Mouse (Mus musculus): ENCODE measurements at regions not wholly inside any gene's neighbourhood (a gene's known extent, or its start where the extent isn't known, plus 50 kb on each side); places are given as distances from the start of the nearest gene placed in this dataset.
"Not testable (repeated sequence)": the region's sequence is repeated elsewhere in the genome, so short reads cannot be mapped to it uniquely, and the experiment has no call there.

DNA sequence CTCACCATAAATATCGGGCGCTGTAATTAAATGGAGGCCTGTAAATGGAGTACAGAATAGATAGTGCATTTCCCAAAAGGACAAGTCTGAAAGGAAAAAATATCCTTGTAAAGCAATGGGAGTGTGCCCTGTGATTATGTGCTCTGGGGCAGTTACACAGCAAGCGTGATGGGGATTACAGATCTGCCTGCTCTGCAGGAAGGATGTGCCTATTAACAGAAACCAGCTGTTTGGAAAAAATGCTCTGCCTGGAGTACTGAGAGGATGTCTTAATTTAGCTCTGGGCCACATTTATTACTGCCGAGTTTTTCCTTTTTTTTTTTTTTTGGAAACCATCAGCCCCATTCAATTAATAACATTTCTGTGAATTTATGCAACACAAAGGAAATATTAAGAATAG is 344.9 kb upstream of the Tpk1 start:
- WGBS: 67% methylated on average over 4 of the region's 4 CpGs
- Histone ChIP-seq H3K4me2 (no peak overlapping the region), H3K9me3 (no peaks in the 10 kb centered on the region), H3K9ac (no peak overlapping the region), H3K4me3 (no peak overlapping the region), H3K4me1 (replicated peaks) (no peaks in the 10 kb centered on the region), H3K27me3 (no peaks in the 10 kb centered on the region), H3K36me3 (no peaks in the 10 kb centered on the region), H3K27ac (no peak overlapping the region)
- ATAC-seq (ENCODE audit: low FRiP score): 0 out of 2 replicates have a peak, but pooled peaks have one; percentile 43

DNA sequence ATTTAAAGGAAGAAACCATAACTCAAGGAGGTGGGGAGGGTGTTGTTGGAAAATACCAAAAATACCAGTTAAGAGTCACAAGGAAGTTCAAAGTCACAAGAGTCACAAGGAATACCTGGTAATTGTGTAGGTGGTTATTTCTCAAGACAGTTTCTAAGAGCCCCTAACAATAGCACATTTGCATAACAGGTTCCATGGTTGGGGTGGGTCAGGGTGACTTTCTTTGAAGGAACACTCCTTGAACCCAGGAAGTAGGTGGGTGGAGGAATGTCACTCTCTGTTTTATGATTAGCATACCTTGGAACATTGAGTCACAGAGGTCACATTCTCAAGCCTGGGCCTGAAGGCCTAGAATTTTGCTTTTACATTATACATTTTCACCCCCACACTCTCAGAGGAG is 341.1 kb upstream of the Tpk1 start:
- H3K4me3 ChIP-seq; ATAC-seq (ENCODE audit: low FRiP score); H3K36me3 ChIP-seq: not testable (repeated sequence)

More for the DNA sequence above, 341.1 kb upstream of the Tpk1 start:
- H3K4me1 ChIP-seq (replicated peaks); H3K27me3 ChIP-seq; H3K27ac ChIP-seq; H3K9ac ChIP-seq; H3K4me2 ChIP-seq; H3K9me3 ChIP-seq: not testable (repeated sequence)

Measured in hindbrain, embryonic 13.5 days (tissue).